Mouse (Mus musculus) A20 (cell line): ENCODE results near the gene Tbc1d13.

Source experiments
- DNase-seq: peaks from one replicate; pipeline ENCODE4 v3.0.0-alpha.2; 2011; ENCODE audit warnings: low read depth, low spot score

Tbc1d13 gene

DNA sequence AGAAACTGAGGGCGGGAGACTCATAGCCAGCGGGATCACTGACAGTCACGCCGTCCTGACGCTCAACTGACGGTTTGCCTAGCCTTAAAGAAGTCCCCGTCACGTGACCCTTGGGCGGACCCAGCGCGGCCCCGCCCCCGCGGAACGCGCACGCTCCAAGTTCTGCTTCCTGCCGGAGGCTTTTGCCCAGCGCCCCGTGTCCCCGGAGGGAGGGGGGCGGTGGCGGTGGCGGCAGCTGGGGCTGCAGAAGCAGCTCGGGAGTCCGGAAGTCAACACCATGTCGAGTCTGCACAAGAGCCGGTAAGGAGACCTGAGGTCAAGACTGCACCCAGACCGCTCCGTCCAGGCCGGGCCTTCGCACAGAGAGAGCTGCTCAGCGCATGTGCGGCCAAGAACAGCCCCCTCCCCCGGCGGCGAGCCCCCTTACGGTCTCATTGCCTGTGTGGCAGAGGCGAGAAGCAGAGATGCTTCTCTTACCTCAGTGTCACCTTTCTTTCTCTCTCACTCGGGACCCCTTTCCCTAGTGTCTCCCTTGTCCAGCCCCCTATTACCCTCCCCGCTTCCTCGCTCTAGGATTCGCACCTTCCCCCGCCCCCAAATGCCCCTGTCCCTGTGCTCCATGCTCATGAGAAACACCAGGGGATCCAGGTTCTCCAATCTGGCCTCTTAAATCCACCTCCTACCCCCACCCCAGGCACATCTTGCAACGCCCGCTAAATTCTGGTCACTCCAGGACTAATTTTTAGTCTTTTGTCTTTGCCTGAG lies at the start of gene Tbc1d13:
TSS of gene Tbc1d13 (plus strand) at position 134 of the 765 bp plus-strand sequence.
- DNase-seq: peak; percentile 99

DNA sequence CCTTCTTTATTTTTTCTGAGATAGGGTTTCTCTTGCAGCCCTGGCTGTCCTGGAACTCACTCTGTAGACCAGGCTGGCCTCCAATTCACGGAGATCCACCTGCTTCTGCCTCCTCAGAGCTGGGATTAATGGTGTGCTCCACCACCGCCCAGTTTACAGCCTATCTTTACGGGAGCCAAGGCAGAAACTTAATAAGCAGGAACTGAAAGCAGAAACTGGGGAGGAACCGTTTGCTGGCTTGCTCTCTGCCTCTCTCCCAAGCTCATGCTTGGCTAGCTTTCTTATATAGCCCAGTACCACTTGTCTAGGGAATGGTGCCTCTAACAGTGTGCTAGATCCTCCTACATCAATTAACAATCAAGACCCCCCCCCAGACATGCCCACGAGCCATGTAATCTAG lies 49.4 kb upstream of the Tbc1d13 start:
- DNase-seq: peak; percentile 69

DNA sequence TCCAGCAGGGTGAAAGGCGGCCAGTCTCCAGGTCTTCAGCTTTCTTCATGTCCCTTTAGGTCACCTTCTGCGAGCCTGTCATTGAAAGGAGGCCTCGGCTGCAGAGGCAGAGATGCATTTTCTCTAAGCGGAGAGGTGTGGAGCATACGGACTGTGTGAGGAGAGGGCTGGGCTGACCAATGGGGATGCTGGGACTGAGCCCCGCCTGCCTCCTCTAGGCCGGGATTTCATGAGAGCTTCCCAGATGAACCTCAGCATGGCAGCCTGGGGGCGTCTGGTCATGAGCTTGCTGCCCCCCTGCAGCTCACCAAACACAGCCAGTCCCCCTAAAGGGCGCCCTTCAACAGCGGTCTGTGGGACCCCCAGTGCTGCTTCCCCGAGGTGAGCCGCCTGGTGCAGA lies 48.9 kb upstream of the Tbc1d13 start:
- DNase-seq: no peak

DNA sequence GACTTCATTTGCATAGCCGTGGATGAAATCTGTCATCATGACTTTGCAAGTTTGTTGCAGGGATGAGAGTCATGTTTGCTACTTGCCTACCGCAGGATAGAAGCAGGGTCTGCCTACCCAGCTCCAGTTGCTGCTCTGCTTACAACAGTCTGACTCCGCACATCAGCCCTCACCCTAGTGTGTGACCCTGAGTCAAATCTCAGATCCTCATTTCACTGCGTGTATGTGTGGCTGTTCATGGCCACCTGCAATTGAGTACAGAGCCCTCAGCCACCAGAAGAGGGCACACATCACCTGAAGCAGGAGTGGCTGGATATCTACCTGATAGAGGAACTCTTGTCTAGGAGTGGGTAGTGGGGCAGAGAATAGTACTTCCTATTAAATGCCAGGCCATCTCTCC lies 46.2 kb upstream of the Tbc1d13 start:
- peak; percentile 58 for DNase-seq

DNA sequence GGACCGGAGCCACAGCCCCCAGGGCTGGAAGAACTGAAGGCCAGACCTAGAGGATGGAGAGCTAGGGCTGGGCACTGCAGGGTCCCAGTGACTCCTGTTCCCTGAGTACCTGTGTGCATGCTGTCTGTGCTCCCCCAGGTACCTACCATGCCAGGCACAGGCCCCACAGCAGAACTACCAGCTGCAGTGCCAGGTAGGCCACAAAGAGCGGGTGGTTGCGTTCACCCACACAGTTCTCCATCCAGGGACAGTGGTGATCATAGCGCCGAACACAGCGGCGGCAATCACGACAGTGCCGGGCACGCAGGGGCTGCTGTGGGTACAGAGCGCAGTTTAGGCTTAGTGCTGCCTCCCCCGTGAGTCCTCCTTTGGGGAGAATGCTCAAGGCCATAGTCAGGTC lies 42.0 kb upstream of the Tbc1d13 start:
- no peak for DNase-seq

DNA sequence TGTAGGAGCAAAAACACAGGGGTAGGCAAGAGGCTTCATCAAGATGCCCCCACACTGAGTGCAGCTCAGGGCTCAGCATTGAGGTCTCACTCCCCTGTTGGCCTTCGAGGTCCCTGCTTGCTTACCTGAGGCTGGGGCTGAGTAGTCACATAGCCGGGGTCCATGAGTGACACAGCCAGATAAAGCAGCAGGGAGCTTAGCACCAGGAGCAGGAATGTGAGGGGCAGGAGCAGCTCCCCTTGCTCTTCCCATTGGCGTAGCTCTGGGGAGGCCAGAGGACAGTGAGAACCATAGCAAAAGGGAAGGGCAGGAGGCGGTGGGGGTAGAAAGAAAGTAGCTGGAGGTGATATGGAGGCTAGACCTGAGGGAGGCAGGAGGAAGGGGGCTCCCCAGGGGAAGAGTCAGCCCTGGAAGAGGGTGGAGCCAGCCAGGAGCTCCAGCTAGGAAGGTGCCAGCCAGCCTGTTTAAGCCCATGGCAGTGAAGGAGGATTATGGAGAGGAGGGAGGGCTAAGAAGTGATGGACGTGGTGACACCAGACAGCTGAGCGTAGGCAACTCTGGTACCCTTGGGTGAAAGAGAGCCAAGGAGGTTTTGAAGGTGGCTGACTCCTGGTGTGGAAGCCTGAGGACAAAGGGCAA lies 41.1 kb upstream of the Tbc1d13 start:
- no peak for DNase-seq

DNA sequence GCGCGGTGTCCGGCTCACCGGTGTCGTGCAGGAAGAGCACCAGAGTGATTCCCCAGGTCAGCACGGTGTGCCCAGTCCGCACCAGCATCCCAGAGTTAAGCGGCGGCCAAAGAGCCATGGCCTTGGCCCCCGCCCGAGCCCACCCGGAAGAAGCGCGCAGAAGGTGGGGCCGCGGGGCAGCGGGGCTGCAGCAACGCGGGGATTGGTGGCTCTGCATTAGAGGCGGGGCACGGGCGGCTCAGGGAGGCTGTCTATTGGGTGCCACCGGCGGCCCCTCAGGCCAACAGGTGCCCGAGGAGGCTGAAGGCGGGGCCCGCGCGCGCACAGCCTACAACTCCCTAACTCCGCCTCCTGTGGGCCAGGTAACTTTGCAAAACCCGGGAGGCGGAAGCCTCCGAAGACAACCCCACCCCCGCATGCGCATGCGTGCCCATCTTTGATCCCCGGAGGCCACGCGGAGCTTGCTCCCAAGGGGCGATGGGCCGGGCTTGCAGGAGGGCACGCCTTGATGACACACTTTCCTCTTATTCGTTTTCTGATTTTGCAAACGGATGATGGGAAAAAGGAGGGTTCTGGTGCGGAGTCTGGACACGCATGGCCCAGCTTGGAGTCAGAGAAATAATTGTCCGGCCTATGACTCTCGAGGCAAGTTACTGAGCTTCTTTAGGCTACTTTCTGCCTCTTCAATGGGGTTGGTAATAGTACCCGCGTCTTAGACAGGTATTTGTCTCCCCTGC lies 39.9 kb upstream of the Tbc1d13 start, which contains the start of gene Zdhhc12:
TSS of gene Zdhhc12 (minus strand) at position 178 of the 737 bp plus-strand sequence.
- DNase-seq: peak; percentile 100

DNA sequence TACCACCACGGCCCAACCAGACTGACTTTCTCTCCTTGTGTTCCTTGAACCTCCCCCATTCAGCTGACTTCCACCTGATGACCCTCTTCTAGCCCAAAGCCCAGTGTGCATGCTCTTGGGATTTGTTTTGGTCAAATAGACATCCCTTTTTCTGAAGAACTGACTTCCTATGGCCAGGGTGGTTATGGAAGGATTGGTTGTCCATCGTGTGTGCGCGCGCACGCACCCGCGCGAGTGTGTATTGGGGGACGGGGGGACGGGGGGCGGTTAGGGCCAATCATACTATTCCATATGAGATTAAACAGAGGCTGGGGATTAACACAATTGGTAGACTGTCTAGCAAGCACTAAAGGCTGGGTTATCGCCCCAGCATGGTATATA lies 39.3 kb upstream of the Tbc1d13 start:
- no peak for DNase-seq

DNA sequence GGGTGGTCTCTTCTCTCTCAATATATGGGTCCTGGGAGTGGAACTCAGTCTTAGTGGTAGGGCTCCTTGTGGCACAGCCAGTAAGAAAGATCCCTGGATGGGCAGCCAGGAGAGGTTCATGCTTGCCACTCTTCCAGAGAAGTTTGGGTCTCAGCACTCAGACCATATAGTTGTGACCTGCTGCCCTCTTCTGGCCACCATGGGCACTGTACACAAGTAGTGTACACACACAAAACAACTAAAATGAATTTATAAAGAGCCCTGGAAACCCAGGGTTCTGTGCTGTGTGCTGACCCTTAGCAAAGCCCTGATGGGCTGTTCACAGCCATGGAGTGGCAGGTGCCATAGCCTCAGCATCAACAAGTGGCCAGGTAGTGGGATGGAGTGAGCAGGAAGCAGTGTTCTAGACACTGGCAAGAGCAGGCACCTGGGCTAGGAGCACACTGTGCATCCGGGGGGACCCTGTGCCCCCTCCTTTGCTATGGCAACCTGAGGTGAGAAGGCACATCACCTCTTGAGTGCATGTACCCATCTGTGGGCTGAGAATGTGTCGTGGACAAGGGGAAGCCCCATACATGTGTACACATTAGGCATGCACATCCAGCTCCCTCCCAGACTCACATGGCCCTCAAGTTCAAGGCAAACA lies 37.5 kb upstream of the Tbc1d13 start:
- DNase-seq: peak; percentile 73

DNA sequence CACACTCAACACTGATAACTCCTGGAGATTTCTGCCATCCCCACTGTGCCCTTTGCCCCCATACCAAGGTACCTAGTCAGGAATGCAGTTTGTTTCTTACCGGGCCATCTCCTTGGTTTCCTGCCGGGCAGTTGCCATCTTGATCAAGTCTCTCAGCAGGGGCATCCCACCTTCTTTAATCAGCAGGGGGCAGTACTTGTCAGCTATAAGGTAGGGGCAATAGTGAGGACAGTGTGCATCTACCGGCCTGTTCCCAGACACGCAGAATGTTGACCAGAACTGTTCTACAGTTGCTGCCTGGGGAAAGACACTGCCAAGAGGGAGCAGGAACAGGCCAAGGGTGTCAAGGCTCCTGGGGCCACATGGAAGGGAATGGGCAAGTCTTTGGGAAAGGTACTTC lies 33.3 kb upstream of the Tbc1d13 start:
- DNase-seq: peak; percentile 22

DNA sequence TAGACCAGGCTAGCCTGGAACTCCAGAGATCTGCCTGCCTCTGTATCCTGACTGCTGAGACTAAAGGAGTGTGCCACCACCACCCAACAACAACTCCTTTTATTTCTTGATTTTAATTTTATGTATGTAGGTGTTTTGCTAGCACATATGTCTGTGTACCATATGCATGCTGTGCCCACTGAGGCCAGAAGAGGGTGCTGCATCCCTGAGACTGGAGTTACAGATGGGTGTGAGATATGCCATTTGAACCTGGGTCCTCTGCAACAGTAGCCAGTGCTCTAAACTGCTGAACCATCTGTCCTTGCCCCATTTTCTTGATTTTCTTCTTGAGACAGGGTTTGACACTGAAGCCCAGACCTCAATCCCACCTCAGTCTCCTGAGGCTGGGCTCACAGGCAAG lies 27.2 kb upstream of the Tbc1d13 start:
- peak; percentile 66 for DNase-seq

DNA sequence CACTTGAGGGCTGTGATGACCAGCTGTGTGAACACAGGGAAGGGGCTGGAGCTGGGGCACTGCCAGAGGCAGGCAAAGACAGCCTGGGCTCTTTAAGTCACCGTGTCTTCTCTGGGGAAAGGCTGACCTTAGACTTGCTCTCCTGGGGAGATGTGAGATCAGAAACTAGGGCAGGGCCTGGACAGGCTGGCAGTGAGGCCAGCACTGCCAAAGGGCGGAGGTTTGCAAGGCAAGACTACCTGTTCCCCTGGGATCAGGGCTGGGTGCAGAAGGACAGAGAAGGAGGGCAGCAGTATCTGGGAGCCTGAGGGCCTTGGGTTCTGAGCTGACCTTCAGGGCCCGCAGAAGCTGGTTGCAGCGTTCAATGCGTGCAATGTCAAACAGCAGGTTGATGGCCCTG lies 25.9 kb upstream of the Tbc1d13 start:
- no peak for DNase-seq

DNA sequence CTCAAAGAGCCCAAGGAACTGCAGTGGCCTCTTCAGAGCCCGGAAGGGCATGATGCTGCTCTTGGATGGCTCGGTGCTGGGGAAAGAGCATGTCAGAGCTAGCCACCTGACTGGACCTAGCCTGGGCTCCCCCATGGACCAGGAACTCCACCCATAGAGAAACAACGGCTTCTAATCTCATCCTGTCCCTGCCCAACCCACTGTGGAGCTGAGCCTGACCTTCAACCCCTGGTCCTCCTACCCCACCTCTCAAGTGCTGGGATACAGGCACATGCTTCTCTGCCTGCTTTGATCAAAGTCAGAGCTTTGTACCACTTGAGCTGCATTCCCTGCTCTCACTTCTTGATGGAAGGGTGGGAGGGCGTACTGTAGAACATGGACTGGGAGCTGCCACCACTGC lies 25.3 kb upstream of the Tbc1d13 start:
- no peak for DNase-seq

DNA sequence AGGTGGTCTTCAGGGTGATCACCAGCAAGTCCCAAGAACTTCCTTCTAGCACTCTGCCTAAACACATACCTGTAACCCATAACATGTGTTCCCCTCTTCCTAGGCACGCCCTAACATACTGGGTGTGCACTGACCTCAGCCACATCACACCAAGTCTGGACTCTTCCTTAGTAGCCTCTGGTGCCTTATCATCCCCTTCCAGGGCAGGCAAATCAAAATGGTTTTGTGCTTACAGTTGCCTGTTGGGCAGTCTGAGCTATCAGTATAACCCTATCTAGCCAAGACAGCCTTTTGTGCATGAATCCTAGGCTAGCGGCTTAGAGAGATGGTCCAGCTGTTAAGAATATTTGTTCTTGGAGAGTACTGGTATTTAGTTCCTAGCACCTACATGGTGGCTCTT lies 22.0 kb upstream of the Tbc1d13 start:
- no peak for DNase-seq

DNA sequence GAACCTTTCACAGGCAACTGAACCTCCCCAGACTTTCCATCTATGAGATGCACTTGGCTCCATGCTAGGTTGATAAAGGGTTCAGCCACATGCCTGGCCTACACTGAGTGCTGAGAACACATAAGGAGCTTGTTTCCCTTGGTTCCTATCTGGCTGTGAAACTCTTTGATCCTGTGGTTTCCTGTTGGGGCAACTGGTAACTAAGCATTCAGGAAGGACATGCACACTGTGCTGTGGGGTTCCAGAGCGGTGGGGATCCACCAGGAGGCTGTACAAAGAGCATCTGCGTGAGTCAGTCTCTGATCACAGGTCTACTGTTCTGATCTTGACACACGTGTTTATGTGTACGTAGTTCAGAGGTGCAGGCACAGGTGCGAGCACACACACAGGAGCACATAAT lies 21.0 kb upstream of the Tbc1d13 start:
- DNase-seq: no peak

DNA sequence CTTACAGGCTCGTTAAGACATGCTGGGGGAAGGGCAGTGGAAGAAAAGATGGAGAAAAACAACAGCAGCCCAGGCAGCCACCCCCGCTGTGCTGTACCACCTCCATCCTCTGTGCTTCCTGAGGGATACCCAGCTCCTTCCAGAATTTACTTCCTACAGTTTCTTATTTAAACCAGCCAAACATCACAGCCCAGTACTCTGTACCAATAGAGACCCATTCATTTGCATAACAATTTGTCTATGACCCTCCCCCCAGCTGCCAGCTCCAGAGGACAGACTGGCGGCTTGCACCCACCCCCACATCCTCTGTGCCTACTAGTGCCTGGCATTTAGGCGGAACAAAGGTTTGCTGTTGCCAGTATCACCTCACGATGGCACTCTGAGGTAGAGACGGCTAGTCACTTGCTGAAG lies 13.9 kb upstream of the Tbc1d13 start:
- peak; percentile 79 for DNase-seq

DNA sequence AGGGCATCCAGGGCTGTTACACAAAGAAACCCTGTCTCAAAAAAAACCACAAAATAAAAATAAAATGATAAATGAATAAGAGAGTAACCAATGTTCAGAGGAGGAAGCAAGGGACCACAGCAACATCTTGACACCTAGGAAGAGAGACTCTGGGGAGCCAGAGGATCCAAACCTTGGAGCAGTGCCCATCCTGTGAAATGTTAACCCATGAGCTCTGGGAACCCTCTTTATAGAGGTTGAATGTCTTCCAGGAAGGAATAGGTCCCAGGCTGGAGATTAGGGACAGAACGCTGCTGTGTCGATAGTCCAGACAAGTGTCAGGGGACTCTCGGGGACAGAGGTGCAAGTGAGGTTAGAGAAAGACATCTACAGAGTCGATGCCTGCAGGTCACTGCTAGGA lies 13.3 kb upstream of the Tbc1d13 start:
- no peak for DNase-seq

DNA sequence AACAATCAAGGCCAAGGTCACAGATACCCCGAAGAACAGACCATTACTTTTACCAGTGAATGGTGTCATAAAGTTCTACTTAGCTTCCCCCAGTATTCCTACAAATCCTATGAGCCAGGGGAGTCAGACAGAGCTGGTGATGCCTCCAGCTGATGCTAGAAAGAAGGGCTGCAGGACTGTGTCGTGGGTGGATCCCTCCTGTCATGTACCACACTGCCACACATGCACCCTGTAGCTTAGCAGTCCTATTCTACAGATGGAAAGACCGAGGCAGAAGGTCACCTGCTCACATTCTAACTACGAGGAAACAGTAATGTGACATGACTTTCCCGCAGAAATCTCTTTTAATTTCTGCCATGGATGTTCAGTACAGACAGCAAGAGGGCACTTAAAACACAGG lies 10.8 kb upstream of the Tbc1d13 start:
- DNase-seq: no peak

DNA sequence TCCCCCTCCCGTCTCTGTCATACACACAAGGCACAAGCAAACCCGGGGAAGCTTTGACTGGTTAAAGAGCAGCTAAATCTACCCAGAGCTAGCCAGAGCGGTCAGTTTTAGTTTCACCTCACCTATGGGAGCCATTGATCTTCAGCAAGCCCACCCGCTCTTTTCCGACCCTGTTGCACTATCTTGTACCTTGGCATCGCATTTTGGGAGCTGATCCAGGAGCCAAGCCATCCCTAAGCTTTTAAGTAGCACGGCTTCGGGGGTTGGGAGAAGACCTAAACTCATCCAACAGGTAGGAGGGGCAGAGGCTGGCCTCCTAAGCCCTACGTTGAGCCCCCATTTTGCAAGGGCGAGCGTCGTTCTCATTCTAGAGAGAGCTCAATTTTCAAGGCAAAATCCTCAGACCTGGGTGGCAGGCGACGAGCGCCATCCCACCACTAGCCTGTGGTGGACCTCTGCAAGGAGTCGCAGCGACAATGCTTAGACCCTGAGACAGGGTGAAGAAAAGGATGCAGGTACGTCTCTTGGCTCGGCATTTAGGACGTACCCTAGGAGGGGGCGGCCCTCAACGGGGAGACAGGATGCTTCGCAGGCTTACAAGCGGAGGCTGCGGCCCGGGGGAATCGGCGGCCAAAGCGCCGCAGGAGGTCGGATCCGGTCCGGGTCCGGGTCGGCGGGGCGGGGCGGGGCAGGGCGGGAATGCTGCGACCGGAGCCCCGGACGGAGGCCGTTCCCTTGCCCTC lies 9.6 kb upstream of the Tbc1d13 start:
- DNase-seq: no peak

DNA sequence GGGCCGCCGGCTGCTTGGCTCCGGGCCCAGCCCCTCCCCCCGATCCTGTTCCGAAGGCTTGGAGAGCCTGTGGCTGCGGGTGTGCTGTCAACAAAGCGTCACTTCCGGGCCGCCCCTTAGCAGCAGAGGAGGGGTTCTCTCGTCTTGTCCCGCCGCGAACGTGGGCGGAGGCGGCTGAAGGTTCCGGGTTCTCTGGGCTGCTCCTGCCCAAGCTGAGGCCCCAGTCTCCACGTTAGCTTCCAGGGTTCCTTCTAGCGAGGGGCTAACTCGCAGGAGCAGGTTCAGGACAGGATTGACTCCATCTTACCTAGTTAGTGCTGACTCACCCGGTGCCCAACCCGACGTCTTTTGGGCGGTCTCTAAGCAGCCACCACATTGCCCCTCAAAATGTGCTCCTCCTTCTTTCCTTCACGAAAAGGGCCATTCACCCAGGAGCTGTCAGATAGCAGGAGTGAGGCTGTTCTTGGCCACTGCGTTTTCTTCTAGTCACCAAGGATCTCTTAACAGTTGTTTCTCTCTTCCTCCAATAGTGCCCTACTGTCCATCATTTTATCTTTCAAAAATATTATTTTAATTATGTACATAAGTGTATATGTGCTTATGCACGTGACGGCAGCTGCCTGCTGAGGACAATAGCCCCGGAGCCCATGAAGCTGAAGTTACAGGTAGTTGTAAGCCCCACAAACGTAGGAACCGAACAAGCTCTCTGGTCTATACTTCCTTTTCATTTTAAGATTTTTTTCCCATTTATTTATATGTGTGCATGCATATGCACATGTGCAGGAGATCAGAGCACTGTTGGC lies 8.9 kb upstream of the Tbc1d13 start, which contains the start of gene Zer1:
TSS of gene Zer1 (minus strand) at position 114 of the 803 bp plus-strand sequence.
- peak; percentile 95 for DNase-seq
